Mouse (Mus musculus): ENCODE results near the gene Ctnna2. TPM values are rescaled to one million over a fixed set of nuclear protein-coding genes. Genes with fewer than 3 reads are reported as not detected.

The Ctnna2 gene
- polyA plus RNA-seq, 1 experiment from 2014 or later: 52.0 TPM

- no peak for DNase-seq (ENCODE audit: low spot score)
- H3K4me1 ChIP-seq (replicated peaks; ENCODE audit: control insufficient read depth, insufficient read depth, low read length): no peaks in the 10 kb centered on the region
- H3K27ac ChIP-seq (ENCODE audit: low read depth, low read length): no peak overlapping the region
- H3K36me3 ChIP-seq (ENCODE audit: control insufficient read depth, insufficient read depth, low read length): no peaks in the 10 kb centered on the region
- ATAC-seq (ENCODE audit: low FRiP score): no peak
- H3K27me3 ChIP-seq (ENCODE audit: control insufficient read depth, insufficient read depth, low read length): no peaks in the 10 kb centered on the region
- H3K4me3 ChIP-seq (ENCODE audit: low read depth, low read length): no peak overlapping the region
- 83% methylated on average over 3 of the region's 3 CpGs for WGBS
- no peak overlapping the region for H3K9ac ChIP-seq (ENCODE audit: low read depth, low read length)
- H3K9me3 ChIP-seq (ENCODE audit: control insufficient read depth, low read length): no peaks in the 10 kb centered on the region
- H3K4me2 ChIP-seq (replicated peaks; ENCODE audit: low read depth, low read length): no peak overlapping the region
Observed at GRCm38 (mm10) chr6:77929375-77929774, 50.1 kb downstream of the Ctnna2 start.

- no peak for DNase-seq (ENCODE audit: low spot score)
- H3K4me3 ChIP-seq (ENCODE audit: low read depth, low read length): no peak overlapping the region
- H3K4me2 ChIP-seq (replicated peaks; ENCODE audit: low read depth, low read length): no peak overlapping the region
- no peak for ATAC-seq (ENCODE audit: low FRiP score)
- 99% methylated on average over 2 of the region's 2 CpGs for WGBS
- H3K9ac ChIP-seq (ENCODE audit: low read depth, low read length): no peak overlapping the region
- no peaks in the 10 kb centered on the region for H3K4me1 ChIP-seq (replicated peaks; ENCODE audit: control insufficient read depth, insufficient read depth, low read length)
- H3K36me3 ChIP-seq (ENCODE audit: control insufficient read depth, insufficient read depth, low read length): no peaks in the 10 kb centered on the region
- H3K27me3 ChIP-seq (ENCODE audit: control insufficient read depth, insufficient read depth, low read length): no peaks in the 10 kb centered on the region
- H3K27ac ChIP-seq (ENCODE audit: low read depth, low read length): no peak overlapping the region
- H3K9me3 ChIP-seq (ENCODE audit: control insufficient read depth, low read length): no peaks in the 10 kb centered on the region
Observed at GRCm38 (mm10) chr6:77873150-77873549, 106.3 kb downstream of the Ctnna2 start.

GRCm38 (mm10) chr6:77869313-77869712 lies 110.2 kb downstream of the Ctnna2 start:
- H3K27ac ChIP-seq (ENCODE audit: low read depth, low read length): no peak overlapping the region
- WGBS: 60% methylated on average over 2 of the region's 2 CpGs
- no peak overlapping the region for H3K9ac ChIP-seq (ENCODE audit: low read depth, low read length)
- no peak overlapping the region for H3K4me3 ChIP-seq (ENCODE audit: low read depth, low read length)
- no peaks in the 10 kb centered on the region for H3K4me1 ChIP-seq (replicated peaks; ENCODE audit: control insufficient read depth, insufficient read depth, low read length)
- H3K36me3 ChIP-seq (ENCODE audit: control insufficient read depth, insufficient read depth, low read length): no peaks in the 10 kb centered on the region
- DNase-seq (ENCODE audit: low spot score) (no peak), ATAC-seq (ENCODE audit: low FRiP score) (no peak)
- H3K9me3 ChIP-seq (ENCODE audit: control insufficient read depth, low read length): no peaks in the 10 kb centered on the region
- H3K27me3 ChIP-seq (ENCODE audit: control insufficient read depth, insufficient read depth, low read length): no peaks in the 10 kb centered on the region
- no peak overlapping the region for H3K4me2 ChIP-seq (replicated peaks; ENCODE audit: low read depth, low read length)

- no peak overlapping the region for H3K9ac ChIP-seq (ENCODE audit: low read depth, low read length)
- DNase-seq (ENCODE audit: low spot score) (peak; percentile 4), ATAC-seq (ENCODE audit: low FRiP score) (no peak)
- H3K27ac ChIP-seq (ENCODE audit: low read depth, low read length): no peak overlapping the region
- no peak overlapping the region for H3K4me2 ChIP-seq (replicated peaks; ENCODE audit: low read depth, low read length)
- no peaks in the 10 kb centered on the region for H3K36me3 ChIP-seq (ENCODE audit: control insufficient read depth, insufficient read depth, low read length)
- no peaks in the 10 kb centered on the region for H3K4me1 ChIP-seq (replicated peaks; ENCODE audit: control insufficient read depth, insufficient read depth, low read length)
- H3K4me3 ChIP-seq (ENCODE audit: low read depth, low read length): no peak overlapping the region
- H3K27me3 ChIP-seq (ENCODE audit: control insufficient read depth, insufficient read depth, low read length): no peaks in the 10 kb centered on the region
- no peaks in the 10 kb centered on the region for H3K9me3 ChIP-seq (ENCODE audit: control insufficient read depth, low read length)
- 46% methylated on average over 3 of the region's 3 CpGs for WGBS
Observed at GRCm38 (mm10) chr6:77868119-77868518, 111.4 kb downstream of the Ctnna2 start.

GRCm38 (mm10) chr6:77863379-77863778 lies 116.1 kb downstream of the Ctnna2 start:
- Histone ChIP-seq H3K4me1 (replicated peaks; ENCODE audit: control insufficient read depth, insufficient read depth, low read length) (no peaks in the 10 kb centered on the region), H3K4me3 (ENCODE audit: low read depth, low read length) (no peak overlapping the region), H3K4me2 (replicated peaks; ENCODE audit: low read depth, low read length) (no peak overlapping the region), H3K9me3 (ENCODE audit: control insufficient read depth, low read length) (no peaks in the 10 kb centered on the region), H3K27ac (ENCODE audit: low read depth, low read length) (no peak overlapping the region), H3K27me3 (ENCODE audit: control insufficient read depth, insufficient read depth, low read length) (no peaks in the 10 kb centered on the region), H3K36me3 (ENCODE audit: control insufficient read depth, insufficient read depth, low read length) (no peaks in the 10 kb centered on the region), H3K9ac (ENCODE audit: low read depth, low read length) (no peak overlapping the region)
- ATAC-seq (ENCODE audit: low FRiP score) (no peak), DNase-seq (ENCODE audit: low spot score) (no peak)
- 91% methylated on average over 2 of the region's 2 CpGs for WGBS

GRCm38 (mm10) chr6:77862781-77863180 lies 116.7 kb downstream of the Ctnna2 start:
- Histone ChIP-seq H3K4me2 (replicated peaks; ENCODE audit: low read depth, low read length) (no peak overlapping the region), H3K4me1 (replicated peaks; ENCODE audit: control insufficient read depth, insufficient read depth, low read length) (no peaks in the 10 kb centered on the region), H3K27me3 (ENCODE audit: control insufficient read depth, insufficient read depth, low read length) (no peaks in the 10 kb centered on the region), H3K36me3 (ENCODE audit: control insufficient read depth, insufficient read depth, low read length) (no peaks in the 10 kb centered on the region), H3K9me3 (ENCODE audit: control insufficient read depth, low read length) (no peaks in the 10 kb centered on the region), H3K27ac (ENCODE audit: low read depth, low read length) (no peak overlapping the region), H3K4me3 (ENCODE audit: low read depth, low read length) (no peak overlapping the region), H3K9ac (ENCODE audit: low read depth, low read length) (no peak overlapping the region)
- no peak for DNase-seq (ENCODE audit: low spot score)
- no peak for ATAC-seq (ENCODE audit: low FRiP score)
- 82% methylated on average over 6 of the region's 6 CpGs for WGBS

GRCm38 (mm10) chr6:77849438-77849837 lies 130.1 kb downstream of the Ctnna2 start:
- no peaks in the 10 kb centered on the region for H3K4me1 ChIP-seq (replicated peaks; ENCODE audit: control insufficient read depth, insufficient read depth, low read length)
- DNase-seq (ENCODE audit: low spot score) (no peak), ATAC-seq (ENCODE audit: low FRiP score) (no peak)
- H3K36me3 ChIP-seq (ENCODE audit: control insufficient read depth, insufficient read depth, low read length): no peaks in the 10 kb centered on the region
- H3K9ac ChIP-seq (ENCODE audit: low read depth, low read length): no peak overlapping the region
- H3K4me3 ChIP-seq (ENCODE audit: low read depth, low read length): no peak overlapping the region
- H3K27ac ChIP-seq (ENCODE audit: low read depth, low read length): no peak overlapping the region
- H3K9me3 ChIP-seq (ENCODE audit: control insufficient read depth, low read length): no peaks in the 10 kb centered on the region
- no peaks in the 10 kb centered on the region for H3K27me3 ChIP-seq (ENCODE audit: control insufficient read depth, insufficient read depth, low read length)
- whole genome bisulfite sequencing: 97% methylated on average over 1 of the region's 1 CpGs
- H3K4me2 ChIP-seq (replicated peaks; ENCODE audit: low read depth, low read length): no peak overlapping the region

- H3K4me2 ChIP-seq (replicated peaks; ENCODE audit: low read depth, low read length): no peak overlapping the region
- ATAC-seq (ENCODE audit: low FRiP score) (no peak), DNase-seq (ENCODE audit: low spot score) (no peak)
- H3K27me3 ChIP-seq (ENCODE audit: control insufficient read depth, insufficient read depth, low read length): no peaks in the 10 kb centered on the region
- H3K4me1 ChIP-seq (replicated peaks; ENCODE audit: control insufficient read depth, insufficient read depth, low read length): no peaks in the 10 kb centered on the region
- H3K9me3 ChIP-seq (ENCODE audit: control insufficient read depth, low read length): no peaks in the 10 kb centered on the region
- no peak overlapping the region for H3K27ac ChIP-seq (ENCODE audit: low read depth, low read length)
- H3K4me3 ChIP-seq (ENCODE audit: low read depth, low read length): no peak overlapping the region
- H3K9ac ChIP-seq (ENCODE audit: low read depth, low read length): no peak overlapping the region
- H3K36me3 ChIP-seq (ENCODE audit: control insufficient read depth, insufficient read depth, low read length): no peaks in the 10 kb centered on the region
Observed at GRCm38 (mm10) chr6:77848796-77849195, 130.7 kb downstream of the Ctnna2 start.

GRCm38 (mm10) chr6:77847651-77848050 lies 131.8 kb downstream of the Ctnna2 start:
- DNase-seq (ENCODE audit: low spot score) (no peak), ATAC-seq (ENCODE audit: low FRiP score) (no peak)
- Histone ChIP-seq H3K4me3 (ENCODE audit: low read depth, low read length) (no peak overlapping the region), H3K4me2 (replicated peaks; ENCODE audit: low read depth, low read length) (no peak overlapping the region), H3K36me3 (ENCODE audit: control insufficient read depth, insufficient read depth, low read length) (no peaks in the 10 kb centered on the region), H3K27me3 (ENCODE audit: control insufficient read depth, insufficient read depth, low read length) (no peaks in the 10 kb centered on the region), H3K9ac (ENCODE audit: low read depth, low read length) (no peak overlapping the region), H3K27ac (ENCODE audit: low read depth, low read length) (no peak overlapping the region), H3K4me1 (replicated peaks; ENCODE audit: control insufficient read depth, insufficient read depth, low read length) (no peaks in the 10 kb centered on the region), H3K9me3 (ENCODE audit: control insufficient read depth, low read length) (no peaks in the 10 kb centered on the region)
- 79% methylated on average over 2 of the region's 2 CpGs for WGBS
